Mouse (Mus musculus) gonadal fat pad, adult 2 months (tissue): Measurements from ENCODE around the gene Slit1. TPM values are rescaled to one million over a fixed set of nuclear protein-coding genes. Genes with fewer than 3 reads are reported as not detected.

Experiments
- DNase-seq: peaks from one replicate; pipeline ENCODE4 v3.0.0-alpha.2; 2012; ENCODE audit warnings: low read depth
- polyA plus RNA-seq: library from polyadenylated mRNA; depleted of rRNA; stranded (reverse); fragments of >200 nt; gene quantifications from 2 replicates; pipeline ENCODE4 v1.2.3, GENCODE M21; 2012

Gene Slit1
- polyA plus RNA-seq, 1 experiment, result 7.1 TPM

DNA sequence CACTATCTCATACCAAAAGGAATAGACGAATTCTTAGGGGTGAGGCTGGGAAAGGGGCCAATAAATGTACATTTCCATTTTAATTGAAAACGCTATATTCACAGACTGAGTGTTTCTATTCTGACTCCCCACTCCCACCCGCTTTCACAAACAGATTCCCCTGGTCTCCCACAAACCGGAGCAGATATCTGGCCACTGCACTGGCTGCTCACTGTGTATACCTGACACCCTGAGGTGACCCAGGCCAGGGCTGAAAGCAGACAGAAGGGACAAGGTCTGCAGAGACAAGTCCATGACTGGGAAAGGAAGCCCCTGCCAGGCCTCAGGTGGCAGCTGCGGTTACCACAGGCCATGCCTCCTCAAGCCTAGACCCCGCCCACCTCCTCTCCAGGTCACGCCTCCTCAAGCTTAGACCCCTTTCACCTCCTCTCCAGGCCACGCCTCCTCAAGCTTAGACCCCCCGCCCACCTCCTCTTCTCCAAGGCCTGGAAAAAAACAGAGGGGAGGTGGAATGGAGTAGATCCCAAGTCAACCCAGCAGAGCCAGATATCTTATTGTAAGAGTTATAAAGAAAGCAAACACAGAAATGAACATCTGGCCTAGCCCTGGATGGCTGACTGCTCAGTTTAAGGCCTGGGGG is 18.5 kb downstream of the Slit1 start:
- DNase-seq, result no peak

DNA sequence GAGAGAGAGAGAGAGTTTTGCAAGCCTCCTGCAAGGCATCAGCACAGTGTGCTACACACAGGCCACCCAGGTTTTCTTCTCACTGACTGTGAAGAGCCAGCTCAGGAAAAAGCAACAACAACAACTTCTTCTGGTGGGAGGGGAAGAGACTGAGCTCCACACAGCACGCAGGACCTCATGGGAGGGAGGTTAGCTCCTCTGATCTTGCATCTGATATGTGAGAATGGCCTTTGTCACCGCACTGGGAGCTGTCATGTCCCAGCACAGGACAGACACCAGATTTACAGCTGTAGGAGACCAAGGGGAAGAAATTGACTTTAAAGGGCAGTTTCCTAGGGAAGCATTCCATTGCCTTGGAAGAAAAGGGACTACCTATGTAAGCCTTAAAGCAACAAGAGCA is 20.1 kb downstream of the Slit1 start:
- no peak for DNase-seq

DNA sequence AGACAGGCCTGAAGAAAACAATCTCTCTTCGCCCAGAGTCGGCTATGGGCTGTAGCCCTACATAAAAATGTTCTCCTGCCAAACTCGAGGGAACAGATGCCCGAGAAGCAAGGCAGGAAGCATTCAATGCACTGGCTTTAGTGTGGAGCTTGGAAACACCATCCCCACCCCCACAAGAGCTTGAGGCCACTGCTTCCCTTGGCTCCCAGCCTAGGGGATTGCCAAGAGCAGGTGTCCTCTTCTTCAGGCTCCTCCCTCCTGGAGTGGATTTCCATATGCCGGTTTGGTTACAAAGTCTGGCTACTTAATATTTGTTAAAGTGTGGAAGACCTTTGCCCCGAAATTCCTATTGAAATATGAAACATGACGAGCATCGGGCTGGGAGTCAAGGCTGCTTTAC is 24.0 kb downstream of the Slit1 start:
- no peak for DNase-seq

DNA sequence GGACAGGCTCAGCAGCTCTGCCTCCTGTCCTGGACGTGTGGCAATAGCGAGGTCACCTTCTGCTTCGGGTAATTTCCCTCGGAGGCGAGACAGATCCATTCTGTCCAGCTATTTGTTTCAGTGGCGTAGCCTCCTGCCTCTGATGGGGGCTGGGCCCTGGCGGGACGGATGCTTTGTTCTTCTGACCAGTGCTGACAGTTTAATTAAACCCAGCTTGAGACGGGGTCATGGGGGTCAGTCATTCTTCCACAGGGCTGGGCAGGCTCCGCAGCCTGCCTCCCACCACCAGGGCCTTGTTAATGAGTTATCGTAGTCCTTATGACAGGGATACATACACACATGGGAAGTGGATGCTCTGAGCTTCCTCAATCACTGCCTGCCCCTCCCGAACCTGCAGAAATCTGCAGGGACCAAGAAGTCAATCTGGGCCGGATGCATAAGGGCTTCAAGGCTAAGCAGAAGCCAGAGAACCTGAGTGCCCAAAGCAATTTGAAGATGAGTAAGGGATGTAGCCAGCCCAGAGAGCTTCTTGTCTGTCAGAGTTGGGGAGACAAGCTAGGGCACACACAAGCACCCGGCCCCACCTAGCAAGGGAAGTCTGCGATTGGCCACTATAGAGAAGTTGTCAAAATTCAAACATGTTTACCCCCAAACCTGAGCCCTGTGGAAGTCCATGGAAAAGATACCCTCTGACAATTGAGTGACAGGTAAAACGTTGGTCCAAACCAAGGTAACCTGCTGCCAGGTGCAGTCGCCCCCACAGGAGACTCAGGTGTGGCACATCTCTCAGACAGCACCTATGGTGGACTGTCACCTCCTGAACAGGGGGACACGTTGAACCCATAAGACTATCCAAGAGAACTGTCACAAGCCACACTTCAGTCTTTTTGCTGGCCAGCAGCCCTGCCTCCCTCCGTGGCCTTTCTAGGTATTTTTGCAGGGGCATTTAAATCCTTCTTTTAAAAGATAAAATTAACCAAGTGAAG is 26.9 kb downstream of the Slit1 start:
- DNase-seq, result no peak

DNA sequence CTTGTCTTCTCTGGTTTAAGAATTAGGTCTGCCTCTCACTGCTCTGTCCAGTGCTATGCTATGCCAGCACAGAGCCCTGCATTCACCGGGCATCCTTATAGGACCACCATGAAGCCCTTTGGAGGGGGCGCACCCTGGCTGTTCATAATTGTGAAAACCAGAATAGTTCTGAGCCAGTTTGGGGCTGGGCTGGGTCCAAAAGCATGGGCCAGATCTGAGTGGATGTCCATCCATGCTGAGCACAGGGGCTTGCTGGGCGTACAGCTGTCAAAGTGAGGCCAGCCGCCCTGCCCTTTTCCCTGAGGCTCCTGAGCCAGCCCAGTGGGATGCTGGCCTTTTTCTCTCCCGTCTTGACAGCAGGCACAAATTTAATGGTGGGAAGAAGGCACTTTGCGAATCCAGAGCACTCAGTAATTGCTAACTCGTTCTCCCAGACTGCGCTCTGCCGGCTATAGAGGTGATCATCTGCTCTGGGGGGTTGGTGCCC is 29.0 kb downstream of the Slit1 start:
- DNase-seq, result no peak

DNA sequence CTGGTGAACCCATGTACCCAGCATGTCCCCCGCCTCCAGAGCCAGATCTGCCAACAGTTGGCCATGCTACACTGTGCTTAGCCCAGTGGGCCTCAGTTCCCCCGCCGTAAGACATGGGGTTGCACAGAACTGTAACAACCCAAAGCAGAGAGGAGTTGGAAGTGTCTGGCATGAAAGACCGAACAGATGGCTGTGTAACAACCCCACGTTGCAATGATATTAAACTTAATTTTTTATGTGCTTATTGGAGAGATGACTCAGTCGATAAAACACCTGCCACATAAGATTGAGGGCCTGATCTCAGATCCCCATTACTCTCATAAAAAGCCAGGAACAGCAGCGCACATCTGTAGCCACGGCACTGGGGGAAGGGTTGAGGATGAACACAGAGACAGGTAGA is 30.6 kb downstream of the Slit1 start:
- no peak for DNase-seq

DNA sequence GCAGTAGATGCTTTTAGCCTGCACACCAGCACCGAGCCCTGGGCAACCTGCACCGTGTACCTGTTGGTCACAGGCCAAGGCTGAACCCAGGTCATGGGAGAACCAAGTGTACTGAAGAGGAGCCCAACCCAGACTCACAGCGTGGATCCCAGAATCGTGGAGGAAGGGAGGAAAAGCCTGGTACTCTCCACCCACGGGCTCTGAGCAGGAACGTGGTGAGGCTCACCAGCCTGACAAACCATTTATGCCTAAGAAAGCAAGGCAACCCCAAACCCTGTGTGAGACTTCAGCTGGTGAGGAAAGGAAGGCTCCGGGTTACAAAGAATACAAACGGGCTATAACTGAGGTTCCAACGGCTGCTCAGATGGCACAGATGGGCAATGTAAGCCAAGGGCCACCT is 31.8 kb downstream of the Slit1 start:
- no peak for DNase-seq

DNA sequence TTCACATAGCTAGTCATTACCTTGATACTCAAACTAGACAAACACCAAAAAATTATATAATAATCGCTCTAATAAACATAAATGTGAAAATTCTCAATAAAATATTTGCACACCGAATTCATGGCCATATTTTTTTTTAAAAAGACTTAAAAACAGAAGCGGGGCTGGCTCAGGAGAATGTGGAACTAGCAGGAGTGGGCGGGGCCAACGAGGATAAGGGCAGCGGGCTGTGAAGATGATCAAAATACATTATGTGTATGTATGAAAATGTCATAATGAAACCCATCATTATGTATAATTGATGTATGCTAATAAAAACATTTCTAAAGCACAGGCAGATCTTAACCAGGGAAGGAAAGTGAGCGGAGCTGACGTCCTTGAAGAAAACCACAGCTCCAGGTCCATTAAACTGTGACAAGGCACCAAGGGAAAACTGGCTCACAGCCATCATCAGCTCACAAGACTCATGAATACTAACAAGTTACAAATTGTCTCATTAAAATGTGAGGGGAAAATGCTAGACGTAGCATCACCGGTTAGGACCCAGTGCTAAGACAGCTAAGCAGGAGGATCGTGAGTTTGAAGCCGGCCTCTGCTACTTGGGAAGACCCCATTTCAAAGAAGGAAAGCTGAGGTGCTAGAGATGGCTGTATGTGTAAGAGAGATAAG is 33.8 kb downstream of the Slit1 start:
- DNase-seq, result no peak

DNA sequence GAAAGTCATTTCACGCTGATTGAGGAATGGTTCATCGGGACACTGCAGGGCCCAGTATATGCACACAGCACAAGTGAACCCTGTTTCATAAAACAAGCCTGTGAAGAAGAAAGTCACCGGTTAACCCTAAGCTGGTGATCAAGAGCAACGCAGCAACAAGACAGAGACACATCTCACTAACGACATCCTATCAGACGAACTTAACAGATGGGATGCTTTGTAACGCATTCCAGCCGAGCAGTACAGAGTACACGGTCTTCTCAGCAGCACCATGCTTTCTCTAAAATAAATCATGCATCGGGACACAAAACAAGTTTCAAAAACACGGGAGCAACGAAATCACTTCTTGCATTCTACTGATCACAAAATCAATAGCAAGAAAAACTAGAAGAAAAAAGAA is 35.6 kb downstream of the Slit1 start:
- DNase-seq, result no peak

DNA sequence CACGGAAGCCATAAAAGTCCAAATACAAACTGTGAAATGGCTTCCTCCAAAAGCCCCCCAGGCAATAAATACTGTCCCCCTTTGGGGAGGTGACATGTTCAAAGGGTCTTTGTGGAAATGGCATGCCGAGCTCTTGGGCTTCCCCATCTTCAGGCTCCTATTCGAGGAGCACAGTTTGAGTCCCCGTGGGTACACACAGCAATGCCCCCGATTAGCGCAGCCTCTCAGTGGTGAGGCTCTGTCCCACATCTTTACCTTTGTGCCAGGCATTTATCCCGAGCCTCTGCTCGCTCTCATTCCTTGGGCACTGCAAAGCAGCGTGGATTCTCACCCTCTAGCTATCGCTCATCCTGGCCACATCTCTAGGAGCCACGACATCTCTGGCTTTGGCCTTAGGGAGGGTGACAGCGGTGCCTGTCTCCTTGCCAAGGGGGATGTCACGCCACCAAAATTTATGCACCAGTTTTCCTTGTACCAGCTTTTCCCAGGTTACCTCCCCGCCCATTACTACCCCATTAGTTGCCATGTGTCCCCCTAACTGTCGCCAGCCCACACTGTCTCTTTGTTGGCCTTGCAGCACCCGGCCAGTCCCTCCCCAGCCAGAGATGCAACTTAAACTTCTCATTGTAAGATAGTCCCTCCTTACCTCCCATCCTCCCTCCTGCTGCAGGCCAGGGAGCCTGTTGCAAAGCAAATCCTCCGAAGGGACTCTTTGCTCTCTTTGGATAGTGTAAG is 37.2 kb downstream of the Slit1 start:
- no peak for DNase-seq

DNA sequence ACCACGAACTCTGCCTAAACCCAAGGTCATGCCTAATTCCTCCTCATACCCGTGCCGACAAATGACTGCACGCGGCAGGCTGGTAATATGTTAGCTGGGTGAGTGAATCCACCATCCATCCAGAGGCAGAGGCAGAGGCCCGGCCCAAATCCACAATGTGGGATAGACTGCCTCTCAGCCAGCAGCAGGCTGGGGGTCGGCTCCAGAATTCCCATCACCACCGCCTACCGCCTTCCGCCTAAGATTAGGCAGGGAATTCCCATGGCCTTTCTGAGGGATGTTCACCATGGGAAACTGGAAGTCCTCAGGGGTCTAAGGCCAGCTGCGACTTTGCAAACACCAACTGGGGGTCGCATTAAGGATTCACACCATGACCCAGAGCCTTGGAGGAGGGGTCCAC is 38.0 kb downstream of the Slit1 start:
- DNase-seq, result no peak

DNA sequence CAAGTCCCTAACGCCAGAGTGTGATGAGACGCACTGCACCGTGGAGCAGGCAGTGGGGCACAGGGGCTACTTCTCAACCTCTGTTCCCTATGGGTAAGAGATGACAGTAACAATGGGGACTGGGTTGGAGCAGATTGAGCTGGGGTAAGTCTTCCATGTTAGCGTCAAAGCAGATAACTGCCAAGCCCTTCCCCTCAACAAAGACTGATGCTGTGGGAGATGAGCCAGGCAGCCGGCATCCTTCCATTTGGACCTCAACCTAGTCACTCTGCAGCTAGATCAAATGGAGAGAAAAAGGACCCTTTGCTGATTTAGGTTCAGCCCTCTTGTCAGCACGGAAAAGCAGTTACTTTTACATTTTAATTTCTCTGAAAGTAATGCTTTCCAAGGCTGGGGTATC is 40.8 kb downstream of the Slit1 start:
- no peak for DNase-seq

DNA sequence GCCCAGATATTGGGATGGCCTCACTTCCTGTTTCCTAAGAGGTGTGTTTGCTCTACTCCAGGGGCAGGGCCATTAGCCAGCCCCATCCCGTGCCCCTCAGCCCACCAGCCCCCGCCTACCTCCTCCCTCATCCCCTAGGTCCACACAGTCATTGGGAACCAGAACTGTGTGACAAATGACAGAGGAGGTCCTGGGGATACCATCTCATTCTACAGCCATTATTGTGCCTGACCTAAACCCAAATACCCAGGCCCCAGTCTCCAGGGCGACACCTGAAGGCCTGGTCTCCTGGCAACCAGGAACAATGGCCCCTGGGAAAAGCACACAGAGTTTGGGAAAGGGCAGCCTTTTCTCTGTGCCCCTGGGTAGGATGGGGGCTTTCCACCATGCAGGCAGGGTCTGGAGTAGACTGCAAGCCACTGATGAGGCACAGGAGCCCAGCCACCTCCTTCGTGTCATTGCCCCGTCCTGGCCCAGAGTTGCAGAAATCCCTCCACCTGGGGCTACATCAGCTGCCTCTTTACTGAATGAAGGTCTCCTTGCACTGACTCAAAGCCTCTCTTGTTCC is 44.5 kb downstream of the Slit1 start:
- no peak for DNase-seq

DNA sequence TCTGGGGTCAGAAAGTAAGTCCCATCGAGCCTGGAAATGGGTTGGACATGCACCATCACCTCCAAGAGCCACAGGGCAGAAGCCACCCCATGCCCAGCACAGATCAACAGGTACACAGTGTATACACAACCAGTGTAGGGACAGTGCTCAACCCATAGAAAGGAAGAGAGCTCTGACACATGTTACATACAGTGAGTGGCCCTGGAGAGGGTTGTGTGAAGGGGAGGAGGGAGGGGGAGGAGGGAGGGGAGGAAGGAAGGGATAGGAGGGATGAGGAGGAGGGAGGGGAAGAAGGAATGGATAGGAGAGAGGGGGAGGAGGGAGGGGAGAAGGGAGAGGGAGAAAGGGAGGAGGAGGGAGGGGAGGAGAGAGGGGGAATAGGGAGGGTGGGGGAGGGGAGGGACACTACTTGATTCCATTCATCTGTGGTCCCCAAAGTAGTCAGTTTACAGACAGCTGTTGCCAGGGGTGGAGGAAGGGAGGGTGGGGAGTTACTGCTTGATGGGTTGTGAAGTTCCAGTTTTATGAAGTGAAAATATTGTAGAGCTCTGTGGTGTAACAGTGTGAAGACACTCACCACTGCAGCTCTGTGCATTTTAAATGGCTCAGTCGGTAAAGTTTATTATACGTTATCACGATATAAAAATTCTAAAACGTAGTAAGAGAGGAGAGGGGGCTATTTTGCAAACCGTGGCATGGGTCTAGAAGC is 45.5 kb downstream of the Slit1 start:
- DNase-seq, result no peak

DNA sequence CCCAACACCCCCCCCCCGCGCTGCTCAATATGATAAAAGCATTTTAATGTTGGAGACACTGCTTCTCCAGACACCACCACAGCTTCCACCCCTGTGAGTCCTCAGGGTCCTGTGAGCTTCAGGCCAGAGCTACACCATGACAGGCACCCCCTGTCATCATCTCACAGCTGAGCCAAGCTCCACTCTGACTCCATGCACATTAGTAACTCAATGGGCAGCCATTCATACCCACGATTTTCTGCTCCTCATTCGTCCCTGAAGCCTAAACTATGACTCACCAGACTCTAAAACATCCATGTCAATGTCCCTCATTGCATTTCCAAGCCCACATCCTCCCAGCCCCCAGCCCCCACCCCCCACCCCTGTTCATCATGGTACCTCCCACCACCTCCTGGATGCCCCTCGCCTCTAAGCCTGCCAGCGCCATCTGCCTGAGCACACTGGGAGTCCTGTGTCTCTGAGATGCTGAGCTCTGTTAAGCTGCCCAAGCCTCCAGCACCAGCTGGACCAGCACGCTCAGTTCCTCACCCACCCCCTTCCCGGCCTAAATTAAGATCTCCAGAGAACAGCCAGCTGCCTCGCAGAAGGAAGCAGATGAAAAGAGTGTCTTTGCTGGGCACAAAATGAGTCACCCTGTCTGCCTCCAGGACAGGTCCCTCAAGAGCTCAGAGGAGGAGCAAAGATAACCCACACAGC is 46.2 kb downstream of the Slit1 start:
- DNase-seq, result no peak

DNA sequence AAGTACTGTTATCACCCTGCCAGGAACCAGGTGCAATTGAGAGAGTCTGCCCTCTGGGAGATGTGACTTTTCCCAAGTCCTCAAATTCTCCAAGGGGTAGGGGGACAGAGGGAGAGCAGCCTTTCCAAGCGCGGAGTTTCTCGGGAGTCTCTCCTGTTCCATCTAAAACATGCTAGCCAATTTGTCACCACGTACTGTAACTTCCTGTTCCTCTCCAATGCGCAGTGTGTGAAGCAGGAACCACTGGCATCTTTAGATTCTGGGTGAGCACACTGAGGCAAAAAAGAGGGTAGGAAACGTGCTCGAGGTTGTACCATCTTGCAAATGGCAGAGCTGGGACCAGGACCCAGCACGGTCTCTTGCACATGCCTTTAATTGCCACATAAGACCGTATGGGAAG is 47.0 kb downstream of the Slit1 start:
- no peak for DNase-seq

DNA sequence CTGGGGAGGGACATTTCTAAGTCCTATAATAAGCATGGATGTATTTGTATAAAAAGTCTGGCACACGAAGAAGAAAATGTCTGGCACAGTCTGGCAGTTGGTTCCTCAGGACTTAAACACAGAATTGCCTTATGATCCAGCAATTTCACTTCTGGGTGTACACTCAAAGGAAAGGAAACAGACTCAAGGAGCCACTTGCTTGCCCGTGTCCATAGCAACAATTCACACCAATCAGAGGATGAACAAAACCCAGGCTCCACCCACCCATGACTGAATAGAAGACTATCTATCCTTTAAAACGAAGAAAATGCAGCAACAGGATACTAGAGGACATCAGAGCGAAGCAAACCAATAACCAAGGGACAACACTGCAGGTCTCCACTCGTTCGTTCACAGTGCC is 48.4 kb downstream of the Slit1 start:
- no peak for DNase-seq

DNA sequence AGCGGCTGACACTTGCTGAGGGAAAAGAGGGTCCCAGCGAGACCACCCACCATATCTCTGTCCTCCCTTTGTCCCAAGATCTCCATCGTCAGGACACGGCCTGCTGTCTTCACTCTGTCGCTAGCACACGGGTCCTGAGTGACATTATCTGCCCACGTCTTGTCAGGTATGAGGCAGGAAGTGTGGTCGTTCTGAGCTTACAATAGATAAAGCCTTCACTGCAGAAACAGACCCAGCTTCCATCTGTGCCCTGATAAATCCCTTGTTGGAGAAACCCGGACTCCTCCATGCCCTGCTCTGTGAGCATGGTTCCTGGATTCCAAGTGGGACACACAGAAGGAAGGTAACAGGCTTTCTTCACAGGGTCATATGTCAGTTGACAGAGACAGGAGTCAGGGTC is 48.9 kb downstream of the Slit1 start:
- no peak for DNase-seq

DNA sequence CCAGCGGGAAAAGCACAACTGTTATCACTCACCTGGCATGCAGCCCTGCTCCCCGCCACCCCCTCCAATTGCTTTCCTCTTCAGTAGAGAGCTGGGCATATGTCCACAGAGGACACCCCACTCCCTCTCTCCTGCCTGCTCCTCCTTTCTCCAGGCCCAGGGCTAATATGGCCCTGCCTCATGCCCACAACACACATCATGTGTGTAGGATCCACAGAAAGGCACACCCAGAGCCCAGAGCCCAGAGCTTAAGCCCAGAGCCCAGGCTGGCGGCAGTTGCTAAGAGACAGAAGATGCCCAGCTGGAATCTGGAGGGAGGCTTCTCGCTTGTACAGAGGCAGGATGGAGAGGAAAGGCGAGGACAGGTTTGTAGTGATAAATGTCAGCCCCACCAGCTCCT is 49.7 kb downstream of the Slit1 start:
- DNase-seq, result no peak

DNA sequence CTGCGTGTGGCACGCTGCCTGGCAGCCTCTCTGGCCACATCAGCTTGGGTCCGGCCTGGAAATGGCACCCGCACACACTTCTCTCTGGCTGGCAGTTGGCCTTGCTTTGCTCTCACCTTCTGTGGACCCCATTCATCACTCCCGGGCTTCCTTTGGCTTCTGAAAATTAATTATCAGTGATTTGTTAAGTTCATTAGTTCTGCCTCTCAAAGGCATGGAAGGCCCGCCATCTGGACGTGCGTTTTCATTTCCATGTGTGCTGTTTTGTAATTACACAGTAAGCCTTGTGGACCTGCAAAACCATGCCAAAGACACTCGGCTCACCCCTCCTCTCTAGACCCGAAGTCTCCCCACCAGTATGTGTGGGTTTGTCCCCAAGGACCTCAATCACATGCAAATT is 53.4 kb downstream of the Slit1 start:
- no peak for DNase-seq
